Mouse (Mus musculus): ENCODE data around the gene Myo6.

GRCm38 (mm10) chr9:80191240-80191639, 26.4 kb downstream of the Myo6 start:
- TF ChIP-seq POLR2A (IDR thresholded peaks at IDR 0.05; ENCODE audit: low read depth, low read length) (no peak), CTCF (IDR thresholded peaks at IDR 0.05; ENCODE audit: borderline replicate concordance, insufficient read depth, low read length) (no peak)

All from embryonic fibroblast, embryonic 13.5 days (primary cell).